Mouse (Mus musculus) midbrain, embryonic 15.5 days (tissue): ENCODE measurements at regions not wholly inside any gene's neighbourhood (a gene's known extent, or its start where the extent isn't known, plus 50 kb on each side); places are given as distances from the start of the nearest gene placed in this dataset.
A peak's percentile ranks its signal among the peaks of the same experiment; 100 is the strongest.
"Not testable (repeated sequence)": the region's sequence is repeated elsewhere in the genome, so short reads cannot be mapped to it uniquely, and the experiment has no call there.

Source experiments
- ATAC-seq: fragments of 200-750 bp; cut with Nextera tagmentation; replicated peaks from 2 replicates; pipeline ENCODE4 v1.8.0; 2017; ENCODE audit warnings: moderate TSS enrichment
- H3K27ac ChIP-seq: fragments of 300-500 bp; sonication (generic); 2 replicates; pipeline ENCODE4 v1.5.1; 2015; ENCODE audit warnings: mild to moderate bottlenecking, inconsistent platforms
- H3K27me3 ChIP-seq: fragments of 300-500 bp; sonication (generic); replicated peaks from 2 replicates; pipeline ENCODE4 v1.6.1; 2015; ENCODE audit warnings: inconsistent platforms
- H3K36me3 ChIP-seq: fragments of 300-500 bp; sonication (generic); replicated peaks from 2 replicates; pipeline ENCODE4 v1.6.1; 2015; ENCODE audit warnings: inconsistent platforms
- H3K4me1 ChIP-seq: fragments of 300-500 bp; sonication (generic); 2 replicates; pipeline ENCODE4 v1.6.1; 2015; ENCODE audit warnings: inconsistent platforms
- H3K4me2 ChIP-seq: fragments of 300-500 bp; sonication (generic); 2 replicates; pipeline ENCODE4 v1.6.1; 2015; ENCODE audit warnings: inconsistent platforms, mild to moderate bottlenecking, moderate library complexity
- H3K4me3 ChIP-seq: fragments of 300-500 bp; sonication (generic); 2 replicates; pipeline ENCODE4 v1.5.1; 2015; ENCODE audit warnings: mild to moderate bottlenecking, inconsistent platforms
- H3K9ac ChIP-seq: fragments of 300-500 bp; sonication (generic); 2 replicates; pipeline ENCODE4 v1.6.1; 2015; ENCODE audit warnings: mild to moderate bottlenecking, inconsistent platforms
- H3K9me3 ChIP-seq: fragments of 300-500 bp; sonication (generic); 2 replicates; pipeline ENCODE4 v1.6.1; 2016; ENCODE audit warnings: inconsistent platforms
- WGBS: fragments of 180-500 bp; shearing (Covaris S2); methylation state at CpG from one replicate; pipeline ENCODE4 v1.1.7; 2015; ENCODE audit warnings: mixed read lengths; 5-methylcytosine and 5-hydroxymethylcytosine counted together

- Histone ChIP-seq H3K27me3 (no peaks in the 10 kb centered on the region), H3K4me1 (0 out of 2 replicates have a peak, but pooled peaks cover 3% of the 10 kb centered on the region), H3K36me3 (no peaks in the 10 kb centered on the region), H3K4me3 (no peak overlapping the region), H3K9ac (no peak overlapping the region), H3K9me3 (no peaks in the 10 kb centered on the region), H3K27ac (no peak overlapping the region), H3K4me2 (peak overlapping the region; percentile 9; the same call in 1 of the 2 replicates)
- no peak for ATAC-seq
- 35% methylated on average over 12 of the region's 12 CpGs for WGBS
These were observed 55.3 kb upstream of the Jarid2 start for GRCm38 (mm10) chr13:44673967-44674357.

- Histone ChIP-seq H3K9ac (no peak overlapping the region), H3K36me3 (no peaks in the 10 kb centered on the region), H3K27ac (no peak overlapping the region), H3K4me3 (no peak overlapping the region), H3K27me3 (no peaks in the 10 kb centered on the region), H3K4me1 (0 out of 2 replicates have a peak, but pooled peaks cover 3% of the 10 kb centered on the region), H3K4me2 (no peak overlapping the region), H3K9me3 (no peaks in the 10 kb centered on the region)
- ATAC-seq, result no peak
- 81% methylated on average over 8 of the region's 8 CpGs for WGBS
These were observed 54.2 kb upstream of the Jarid2 start for GRCm38 (mm10) chr13:44674926-44675650.

DNA sequence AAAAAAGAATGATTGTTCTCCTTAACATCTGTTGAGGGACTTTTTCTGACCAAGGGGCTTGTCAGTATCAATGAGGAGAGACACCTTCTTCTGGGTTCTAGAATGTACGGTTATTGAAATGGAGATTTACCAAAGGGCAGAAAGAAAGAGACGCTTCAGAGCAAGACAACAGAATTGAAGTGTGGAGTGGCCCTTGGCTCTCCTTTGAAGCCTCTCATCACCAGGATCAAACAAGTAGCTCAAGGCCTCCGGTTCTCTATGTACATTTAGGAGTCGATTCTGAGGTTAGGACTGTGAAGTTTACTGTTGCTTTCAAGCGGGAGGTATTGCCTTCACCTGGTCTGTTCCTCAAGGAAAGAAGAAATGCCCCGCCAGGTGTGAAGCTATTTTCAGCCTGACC, 53.2 kb upstream of the Jarid2 start:
- no peaks in the 10 kb centered on the region for H3K27me3 ChIP-seq
- H3K27ac ChIP-seq, result no peak overlapping the region
- no peaks in the 10 kb centered on the region for H3K9me3 ChIP-seq
- no peaks in the 10 kb centered on the region for H3K36me3 ChIP-seq
- ATAC-seq, result no peak
- 0 out of 2 replicates have a peak, but pooled peaks cover 3% of the 10 kb centered on the region for H3K4me1 ChIP-seq
- 86% methylated on average over 6 of the region's 6 CpGs for WGBS
- no peak overlapping the region for H3K9ac ChIP-seq
- H3K4me2 ChIP-seq, result no peak overlapping the region
- no peak overlapping the region for H3K4me3 ChIP-seq

DNA sequence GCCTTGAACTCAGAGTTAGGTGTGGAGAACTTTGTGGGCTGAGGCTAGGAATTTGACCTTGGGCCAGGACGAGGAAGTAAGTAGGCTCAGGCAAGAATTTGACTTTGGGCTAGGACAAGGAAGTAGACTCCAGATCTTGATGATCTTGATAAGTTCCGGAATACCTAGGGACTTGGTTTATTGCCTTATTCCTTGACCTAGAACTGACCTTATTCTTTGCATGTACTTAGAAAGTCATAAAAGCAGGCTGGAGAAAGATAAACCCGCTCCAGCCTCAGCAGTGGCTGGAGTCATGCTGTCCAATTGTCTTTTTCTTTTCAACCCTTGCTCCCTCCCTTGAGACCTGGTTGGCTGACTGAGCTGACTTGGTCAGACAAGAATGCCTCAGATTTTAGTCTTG, 51.2 kb upstream of the Jarid2 start:
- no peak for ATAC-seq
- Histone ChIP-seq H3K4me2 (no peak overlapping the region), H3K4me1 (0 out of 2 replicates have a peak, but pooled peaks cover 3% of the 10 kb centered on the region), H3K27ac (no peak overlapping the region), H3K9ac (no peak overlapping the region), H3K9me3 (no peaks in the 10 kb centered on the region), H3K36me3 (no peaks in the 10 kb centered on the region), H3K4me3 (no peak overlapping the region), H3K27me3 (no peaks in the 10 kb centered on the region)
- 70% methylated on average over 3 of the region's 3 CpGs for WGBS

GRCm38 (mm10) chr13:44679457-44679856, 49.8 kb upstream of the Jarid2 start:
- not testable (repeated sequence) for H3K9ac ChIP-seq, H3K4me3 ChIP-seq, H3K27me3 ChIP-seq, H3K27ac ChIP-seq, H3K4me2 ChIP-seq, H3K9me3 ChIP-seq, H3K4me1 ChIP-seq, H3K36me3 ChIP-seq, ATAC-seq
- 89% methylated on average over 7 of the region's 7 CpGs for WGBS
